Mouse (Mus musculus) hindbrain, postnatal 0 days (tissue): ENCODE data around the gene Raet1e. TPM values are rescaled to one million over a fixed set of nuclear protein-coding genes. Genes with fewer than 3 reads are reported as not detected.
"Not testable (repeated sequence)": the region's sequence is repeated elsewhere in the genome, so short reads cannot be mapped to it uniquely, and the experiment has no call there.

Experiments used
- ATAC-seq: fragments of 200-750 bp; cut with Nextera tagmentation; 2 replicates; pipeline ENCODE4 v1.8.0; 2017; ENCODE audit warnings: mild to moderate bottlenecking, moderate TSS enrichment, moderate library complexity
- DNase-seq: peaks from one replicate; pipeline ENCODE4 v3.0.0-alpha.2; 2015; ENCODE audit warnings: low spot score
- H3K27ac ChIP-seq: fragments of 300-500 bp; sonication (generic); 2 replicates; pipeline ENCODE4 v1.5.1; 2014; ENCODE audit warnings: mild to moderate bottlenecking
- H3K27me3 ChIP-seq: fragments of 300-500 bp; sonication (generic); 2 replicates; pipeline ENCODE4 v1.6.1; 2014; ENCODE audit warnings: low read length, mixed read lengths; ENCODE audit not compliant: insufficient read depth
- H3K36me3 ChIP-seq: fragments of 300-500 bp; sonication (generic); 2 replicates; pipeline ENCODE4 v1.6.1; 2014; ENCODE audit warnings: low read length, mixed read lengths; ENCODE audit not compliant: insufficient read depth
- H3K4me1 ChIP-seq: fragments of 300-500 bp; sonication (generic); 2 replicates; pipeline ENCODE4 v1.6.1; 2014; ENCODE audit warnings: antibody characterized with exemption, low read length, mixed read lengths; ENCODE audit not compliant: insufficient read depth
- H3K4me2 ChIP-seq: fragments of 300-500 bp; sonication (generic); 2 replicates; pipeline ENCODE4 v1.6.1; 2014; ENCODE audit warnings: low read depth, mild to moderate bottlenecking, low read length, moderate library complexity, mixed read lengths
- H3K4me3 ChIP-seq: fragments of 300-500 bp; sonication (generic); 2 replicates; pipeline ENCODE4 v1.5.1; 2014; ENCODE audit warnings: low read length
- H3K9ac ChIP-seq: fragments of 300-500 bp; sonication (generic); replicated peaks from 2 replicates; pipeline ENCODE4 v1.6.1; 2014; ENCODE audit warnings: mild to moderate bottlenecking, low read length, moderate library complexity, mixed read lengths
- H3K9me3 ChIP-seq: fragments of 300-500 bp; sonication (generic); 2 replicates; pipeline ENCODE4 v1.6.1; 2016; ENCODE audit warnings: low read length, mixed read lengths
- CTCF ChIP-seq: IDR thresholded peaks from 2 replicates; pipeline ENCODE4 v1.5.1; 2016; ENCODE audit warnings: antibody characterized with exemption, control low read depth, low read depth
- WGBS: fragments of 180-500 bp; shearing (Covaris S2); extraction: QIAGEN DNeasy Blood & Tissue Kit; methylation state at CpG from one replicate; pipeline ENCODE4 v1.1.7; 2014; 5-methylcytosine and 5-hydroxymethylcytosine counted together
- polyA plus RNA-seq: library from polyadenylated mRNA; unstranded; fragments of >200 nt; fragmentation: Nextera tagmentation; extraction: Ambion mirVana; gene quantifications from 2 replicates; pipeline ENCODE4 v1.2.1, GENCODE M21; 2015
- total RNA-seq: library from RNA; depleted of rRNA; stranded (reverse); fragments of >200 nt; gene quantifications from 2 replicates; pipeline ENCODE4 v1.2.3, GENCODE M21; 2014

Gene Raet1e
- total and polyA plus RNA-seq, 2 experiments from 2014 or later, result 0.26 to 0.48 TPM

DNA sequence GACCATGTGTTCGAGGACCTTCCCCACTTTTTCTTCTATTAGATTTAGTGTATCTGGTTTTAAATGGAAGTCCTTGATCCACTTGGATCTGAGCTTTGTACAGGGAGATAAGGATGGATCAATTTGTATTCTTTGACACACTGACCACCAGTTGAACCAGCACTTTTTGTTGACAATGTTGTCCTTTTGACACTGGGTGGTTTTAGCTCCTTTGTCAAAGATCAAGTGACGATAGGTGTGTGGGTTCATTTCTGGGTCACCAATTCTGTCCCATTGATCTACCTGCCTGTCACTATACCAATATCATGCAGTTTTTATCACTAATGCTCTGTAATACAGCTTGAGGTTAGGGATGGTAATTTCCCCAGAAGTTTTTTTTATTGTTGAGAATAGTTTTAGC, 206.5 kb downstream of the Raet1e start:
- not testable (repeated sequence) for H3K27me3 ChIP-seq, H3K9ac ChIP-seq, ATAC-seq, H3K36me3 ChIP-seq, H3K4me2 ChIP-seq, H3K9me3 ChIP-seq, H3K4me1 ChIP-seq, H3K27ac ChIP-seq, DNase-seq, H3K4me3 ChIP-seq
- 90% methylated on average over 2 of the region's 2 CpGs for WGBS

DNA sequence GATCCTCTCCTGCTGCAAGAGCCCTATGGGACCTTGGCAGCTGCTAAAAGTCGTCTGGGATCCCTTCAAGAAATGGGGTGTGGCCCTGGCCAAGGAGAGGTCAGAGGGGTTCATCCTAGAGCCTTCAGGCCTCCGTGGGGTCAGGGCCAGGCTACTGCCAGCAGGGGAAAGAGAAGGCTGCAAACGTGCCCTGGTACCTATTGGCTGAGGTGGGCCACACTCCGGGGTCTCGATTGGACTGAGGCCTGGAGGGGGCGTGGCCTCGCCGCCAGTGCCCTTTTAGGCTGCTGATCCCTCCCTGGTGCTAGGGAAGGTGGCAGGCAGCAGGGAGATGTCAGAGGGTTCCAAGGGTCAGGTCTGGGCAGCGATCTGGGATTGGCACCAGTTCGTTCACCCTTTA, 222.9 kb downstream of the Raet1e start:
- not testable (repeated sequence) for H3K9me3 ChIP-seq, DNase-seq, H3K4me1 ChIP-seq, H3K27me3 ChIP-seq, H3K9ac ChIP-seq, H3K4me2 ChIP-seq, H3K4me3 ChIP-seq, H3K27ac ChIP-seq, H3K36me3 ChIP-seq
- ATAC-seq, result peak; percentile 22; the same call in 1 of the 2 replicates
- 11% methylated on average over 6 of the region's 10 CpGs for WGBS

DNA sequence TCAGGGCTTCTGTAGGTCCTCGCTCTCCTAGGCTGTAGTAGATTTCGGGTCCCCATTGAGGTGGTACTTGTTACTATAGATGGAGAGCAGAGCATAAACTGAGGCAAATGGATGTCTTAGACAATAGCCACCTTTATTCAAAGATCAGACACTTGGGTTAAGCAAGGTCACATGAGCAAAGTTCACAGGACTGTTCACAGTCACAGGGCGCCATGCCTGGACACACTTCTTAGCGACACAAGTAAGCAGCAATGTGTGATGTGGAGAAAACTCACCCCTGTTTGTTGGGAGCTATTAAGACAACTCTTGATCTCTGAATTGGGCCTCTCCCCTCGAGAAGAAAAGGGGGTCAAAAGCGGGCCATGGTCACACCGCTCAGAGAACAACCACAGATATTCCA, 231.8 kb downstream of the Raet1e start:
- H3K27ac ChIP-seq, H3K4me3 ChIP-seq, DNase-seq, H3K4me1 ChIP-seq, ATAC-seq, H3K9ac ChIP-seq, H3K27me3 ChIP-seq, H3K9me3 ChIP-seq, H3K4me2 ChIP-seq, H3K36me3 ChIP-seq: not testable (repeated sequence)
- 88% methylated on average over 7 of the region's 7 CpGs for WGBS

DNA sequence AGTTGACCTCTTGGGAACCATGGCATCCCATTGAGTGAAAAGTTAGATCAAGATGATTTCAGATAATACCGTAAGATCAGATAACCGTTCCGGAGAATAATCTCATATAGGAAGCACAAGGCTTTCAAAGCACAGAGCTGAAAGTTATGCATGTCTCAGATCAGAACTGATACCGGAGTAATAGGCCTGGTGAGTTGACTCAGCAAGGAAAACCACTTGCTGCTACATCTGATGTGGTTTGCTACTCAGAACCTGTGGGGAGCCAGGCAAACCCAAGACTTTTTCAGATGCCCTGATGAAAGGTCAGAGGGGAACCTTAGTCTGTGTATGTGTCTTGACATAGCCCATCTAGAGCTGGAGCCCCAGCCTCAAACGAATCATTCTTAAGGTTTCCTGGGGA, 233.2 kb downstream of the Raet1e start:
- whole genome bisulfite sequencing, result 89% methylated on average over 2 of the region's 5 CpGs
- not testable (repeated sequence) for H3K4me1 ChIP-seq

DNA sequence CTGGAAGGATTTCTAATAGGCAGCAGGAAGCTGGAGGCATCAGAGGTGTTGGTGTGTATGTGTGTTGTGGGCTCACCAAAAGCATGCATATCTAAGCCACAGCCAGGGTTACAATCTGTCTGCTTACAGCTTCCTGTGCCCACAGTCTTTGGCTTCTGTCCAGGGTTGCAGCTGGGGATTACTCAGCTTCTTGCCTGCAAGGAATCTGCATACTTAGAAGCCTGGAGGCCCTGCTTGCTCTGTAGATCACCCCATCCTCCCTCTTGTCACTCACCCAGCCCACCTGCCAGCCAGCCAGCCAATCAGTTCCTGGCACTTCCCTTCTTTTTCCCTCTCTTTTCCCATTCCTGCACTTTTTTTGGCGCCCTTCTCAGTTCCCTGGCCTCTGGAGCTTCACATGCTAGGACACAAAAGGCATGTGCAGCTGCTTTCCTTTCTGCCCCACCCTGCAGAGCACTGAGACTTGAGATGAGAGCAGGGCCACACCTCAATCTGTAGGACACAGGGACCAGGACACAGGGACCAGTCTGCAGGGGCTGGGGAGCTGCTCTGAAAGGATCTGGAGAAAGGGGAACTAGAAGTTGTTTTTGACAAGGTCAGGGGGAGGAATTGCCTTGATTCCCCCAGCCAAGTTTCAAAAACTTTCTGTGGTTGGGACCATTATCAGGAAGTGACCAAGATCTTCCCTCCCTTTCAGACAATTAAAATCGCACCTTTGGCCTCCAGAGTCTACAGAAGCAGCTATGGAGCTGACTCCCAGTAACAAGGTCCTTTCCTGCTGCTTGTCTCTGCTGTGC, 234.9 kb downstream of the Raet1e start:
- WGBS, result no CpG with 5 or more reads among the region's 2 CpGs
- 0 out of 2 replicates have a peak, but pooled peaks have one; percentile 38 for ATAC-seq
- not testable (repeated sequence) for H3K9ac ChIP-seq, H3K4me1 ChIP-seq, H3K36me3 ChIP-seq, H3K4me2 ChIP-seq, H3K4me3 ChIP-seq, DNase-seq, H3K27me3 ChIP-seq, H3K9me3 ChIP-seq, H3K27ac ChIP-seq

More for the DNA sequence above, 233.2 kb downstream of the Raet1e start:
- H3K27me3 ChIP-seq, H3K4me3 ChIP-seq, DNase-seq, H3K27ac ChIP-seq, H3K36me3 ChIP-seq, H3K9ac ChIP-seq, H3K4me2 ChIP-seq, H3K9me3 ChIP-seq, ATAC-seq: not testable (repeated sequence)

DNA sequence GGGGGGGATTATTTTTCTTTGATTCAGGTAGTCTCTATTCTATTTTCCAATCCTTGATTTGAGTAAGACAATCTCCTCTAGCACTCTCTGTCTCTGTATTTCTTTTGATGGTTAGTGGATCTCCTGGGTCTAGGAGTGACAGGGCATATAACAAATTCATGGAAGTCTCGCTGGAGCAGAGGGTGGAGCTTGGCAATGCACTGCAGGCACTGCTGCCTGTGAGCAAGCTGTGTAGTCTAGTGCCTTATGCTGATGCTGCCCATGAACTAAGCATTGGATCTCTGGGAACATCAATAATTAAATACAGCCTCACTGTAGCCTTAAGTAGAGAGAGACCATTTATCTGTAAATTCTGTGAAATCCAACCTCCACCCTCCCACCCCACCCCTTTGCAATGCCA, 238.3 kb downstream of the Raet1e start:
- ATAC-seq, H3K27ac ChIP-seq, H3K4me3 ChIP-seq, DNase-seq, H3K9ac ChIP-seq, H3K27me3 ChIP-seq, H3K4me1 ChIP-seq, H3K36me3 ChIP-seq, H3K9me3 ChIP-seq, H3K4me2 ChIP-seq: not testable (repeated sequence)
- WGBS, result 6% methylated on average over 1 of the region's 1 CpGs

DNA sequence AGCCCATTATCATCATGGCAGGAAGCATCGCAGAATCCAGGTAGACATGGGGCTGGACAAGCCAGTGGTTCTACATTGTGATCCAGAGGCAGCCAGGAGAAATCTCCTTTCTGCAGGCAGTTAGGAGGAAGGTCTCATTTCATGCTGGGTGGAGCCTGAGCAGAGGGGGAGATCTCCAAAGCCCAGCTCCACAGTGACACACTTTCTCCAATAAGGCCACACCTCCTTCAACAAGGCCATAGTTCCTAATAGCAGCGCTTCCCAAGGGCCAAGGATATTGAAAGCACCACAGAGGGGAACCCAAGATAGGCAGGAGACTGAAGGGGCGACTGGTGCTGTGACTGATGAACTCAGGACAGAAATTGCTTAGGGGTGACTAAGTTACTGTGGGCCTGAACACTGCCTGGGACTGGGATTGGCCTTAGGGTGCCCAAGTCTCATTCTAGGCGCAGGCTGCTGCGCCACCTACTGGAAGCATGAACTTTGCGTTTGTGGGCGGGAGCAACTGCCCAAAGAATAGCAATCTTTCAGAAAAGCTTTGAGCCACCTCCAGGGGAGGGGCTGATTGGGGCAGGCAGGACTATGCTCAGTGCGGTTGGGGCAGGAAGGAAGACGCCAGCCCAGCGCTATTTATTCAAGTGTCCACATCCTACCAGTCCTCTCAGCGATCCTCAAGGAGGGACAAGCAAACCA, 244.0 kb downstream of the Raet1e start:
- H3K9me3 ChIP-seq, H3K4me3 ChIP-seq, H3K27me3 ChIP-seq, H3K36me3 ChIP-seq, H3K27ac ChIP-seq, H3K4me2 ChIP-seq, H3K9ac ChIP-seq, H3K4me1 ChIP-seq: not testable (repeated sequence)
- 2% methylated on average over 8 of the region's 11 CpGs for WGBS
- TF ChIP-seq CTCF, result peak; percentile 69
- ATAC-seq (peak; percentile 81; the same call in 1 of the 2 replicates), DNase-seq (peak; percentile 68)

DNA sequence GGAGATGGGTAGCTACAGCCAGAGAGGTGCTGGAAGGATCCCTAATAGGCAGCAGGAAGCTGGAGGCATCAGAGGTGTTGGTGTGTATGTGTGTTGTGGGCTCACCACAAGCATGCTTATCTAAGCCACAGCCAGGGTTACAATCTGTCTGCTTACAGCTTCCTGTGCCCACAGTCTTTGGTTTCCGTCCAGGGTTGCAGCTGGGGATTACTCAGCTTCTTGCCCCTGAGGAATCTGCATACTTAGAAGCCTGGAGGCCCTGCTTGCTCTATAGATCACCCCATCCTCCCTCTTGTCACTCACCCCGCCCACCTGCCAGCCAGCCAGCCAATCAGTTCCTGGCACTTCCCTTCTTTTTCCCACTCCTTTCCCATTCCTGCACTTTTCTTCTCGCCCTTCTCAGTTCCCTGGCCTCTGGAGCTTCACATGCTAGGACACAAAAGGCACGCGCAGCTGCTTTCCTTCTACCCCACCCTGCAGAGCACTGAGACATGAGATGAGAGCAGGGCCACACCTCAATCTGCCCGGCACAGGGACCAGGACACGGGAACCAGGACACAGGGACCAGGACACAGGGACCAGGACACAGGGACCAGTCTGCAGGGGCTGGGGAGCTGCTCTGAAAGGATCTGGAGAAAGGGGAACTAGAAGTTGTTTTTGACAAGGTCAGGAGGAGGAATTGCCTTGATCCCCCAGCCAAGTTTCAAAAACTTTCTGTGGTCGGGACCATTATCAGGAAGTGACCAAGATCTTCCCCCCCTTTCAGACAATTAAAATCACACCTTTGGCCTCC, 255.5 kb downstream of the Raet1e start:
- H3K27me3 ChIP-seq, H3K9ac ChIP-seq, H3K4me3 ChIP-seq, H3K9me3 ChIP-seq, H3K4me1 ChIP-seq, H3K4me2 ChIP-seq, H3K27ac ChIP-seq, H3K36me3 ChIP-seq: not testable (repeated sequence)
- WGBS, result no CpG with 5 or more reads among the region's 8 CpGs
- peak; percentile 53 for ATAC-seq
- DNase-seq, result peak; percentile 1
